16 mouse cellular contexts compared by ENCODE assay signal in genomic region chr11:22218222-22218621, GRCm38 (mm10).
"Had no signal": no experiment of that assay in that cellular context is flagged by ENCODE, and none has a peak within 500 bp of the region (broad histone marks: within the 10 kb centered on the region; RNA-seq: fewer than 3 reads in every experiment).

No protein-coding gene starts in this region.

- ATAC-seq: hindbrain, embryonic 16.5 days; inflammation-experienced regulatory T-cells, adult 6 months; intestine, embryonic 15.5 days; intestine, postnatal 0 days had no signal

- DNase-seq: gastrocnemius, postnatal 14 days; gastrocnemius, postnatal 36 days; heart, adult 18-20 months; heart, postnatal 10 days; heart, postnatal 4 days; kidney, adult 18-20 months; kidney, adult 8-10 months; kidney, postnatal 14 days; kidney, postnatal 36 days; layer of hippocampus, adult 9-11 months; layer of hippocampus, postnatal 36 days; liver had no signal
